Mouse (Mus musculus) splenic B cell, adult 2 months (primary cell): ENCODE results near the gene Nebl.

ENCODE experiments used
- DNase-seq: peaks from one replicate; pipeline ENCODE4 v3.0.0-alpha.2; 2011; ENCODE audit warnings: low read depth, low spot score
- H3K27me3 ChIP-seq: 2 replicates; pipeline ENCODE4 v1.6.1; 2012; ENCODE audit warnings: mild to moderate bottlenecking, low read length, moderate library complexity, mixed read lengths; ENCODE audit not compliant: control insufficient read depth, poor library complexity, insufficient read depth, severe bottlenecking
- H3K36me3 ChIP-seq: 2 replicates; pipeline ENCODE4 v1.6.1; 2012; ENCODE audit warnings: mild to moderate bottlenecking, low read length, moderate library complexity, mixed read lengths; ENCODE audit not compliant: control insufficient read depth, poor library complexity, insufficient read depth, severe bottlenecking

The Nebl gene

DNA sequence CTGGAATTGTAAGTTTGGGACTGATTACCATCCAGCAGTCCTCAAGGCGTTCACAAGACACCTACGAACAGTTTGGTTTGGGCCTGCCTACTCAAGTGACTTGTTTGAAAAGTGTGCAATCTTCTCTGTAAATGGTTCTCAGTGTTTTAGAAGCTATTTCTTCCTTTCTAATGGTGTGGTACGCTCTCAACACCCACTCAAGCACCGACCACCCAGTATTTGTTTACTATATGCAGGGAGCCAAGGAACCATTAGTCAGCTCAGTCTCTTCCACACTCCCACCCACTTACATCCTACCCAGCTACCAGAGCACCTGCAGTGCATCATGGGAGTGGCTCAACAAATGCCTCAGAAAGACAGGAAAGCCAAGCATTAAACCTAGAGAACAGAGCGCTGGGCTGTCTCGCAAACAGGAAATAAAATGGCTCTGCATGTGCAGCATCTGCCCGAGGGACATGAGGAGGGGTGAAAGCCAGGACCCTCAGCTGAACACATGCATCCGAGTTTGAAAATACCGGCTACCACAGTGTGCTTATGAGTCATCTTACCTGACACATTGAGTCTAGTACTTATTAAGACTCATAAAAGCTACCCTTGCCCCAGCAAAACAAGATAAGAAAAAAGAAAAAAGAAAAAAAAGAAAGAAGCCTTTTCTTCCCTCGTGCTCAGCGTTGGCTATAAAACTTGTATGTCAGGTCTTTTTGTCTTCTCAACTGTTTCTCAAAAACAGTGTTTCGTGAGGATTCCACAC is 199.7 kb downstream of the Nebl start:
- H3K27me3 ChIP-seq = no peaks in the 10 kb centered on the region
- DNase-seq = no peak

DNA sequence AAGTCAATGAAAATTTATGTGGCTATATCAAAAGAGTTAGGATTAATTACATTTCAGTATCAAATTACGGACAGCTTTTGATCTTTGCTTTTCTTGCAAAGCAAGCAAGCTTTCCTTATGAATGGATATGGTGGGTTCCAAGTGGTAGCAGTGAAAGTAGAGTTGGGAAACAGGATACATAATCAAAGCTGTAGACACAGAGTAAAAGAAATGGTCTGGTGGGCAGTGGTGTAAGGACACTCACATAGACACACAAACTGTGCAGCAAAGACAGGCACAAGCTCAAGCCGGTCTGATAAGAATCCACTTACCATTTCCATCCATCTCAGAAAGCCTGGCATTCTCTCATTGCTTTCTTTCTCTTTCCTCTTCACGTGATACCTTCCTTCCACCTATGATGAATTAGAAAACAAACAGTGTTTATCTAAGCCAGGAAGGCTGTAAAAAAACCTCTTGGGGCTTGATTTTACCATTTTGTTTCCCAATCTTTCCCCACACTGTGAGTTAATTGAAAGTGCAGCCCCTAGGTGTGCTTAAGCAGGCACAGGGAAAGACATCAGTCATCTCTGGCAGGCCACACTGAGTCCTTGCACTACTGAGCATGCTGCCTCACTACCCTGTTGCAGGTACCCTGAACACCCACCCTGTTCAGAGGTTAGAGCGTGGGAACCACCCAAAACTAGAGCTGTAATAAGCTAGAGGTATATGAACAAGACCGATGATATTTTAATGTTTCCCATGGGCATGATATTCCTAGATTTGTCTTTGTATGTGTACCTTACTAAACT is 205.3 kb downstream of the Nebl start:
- Histone ChIP-seq H3K27me3 (no peaks in the 10 kb centered on the region), H3K36me3 (no peaks in the 10 kb centered on the region)
- no peak for DNase-seq

More for the DNA sequence above, 199.7 kb downstream of the Nebl start:
- no peaks in the 10 kb centered on the region for H3K36me3 ChIP-seq

- H3K36me3 ChIP-seq = no peaks in the 10 kb centered on the region
- no peak for DNase-seq
- H3K27me3 ChIP-seq = no peaks in the 10 kb centered on the region
These were observed 206.1 kb downstream of the Nebl start for GRCm38 (mm10) chr2:17525211-17525610.

DNA sequence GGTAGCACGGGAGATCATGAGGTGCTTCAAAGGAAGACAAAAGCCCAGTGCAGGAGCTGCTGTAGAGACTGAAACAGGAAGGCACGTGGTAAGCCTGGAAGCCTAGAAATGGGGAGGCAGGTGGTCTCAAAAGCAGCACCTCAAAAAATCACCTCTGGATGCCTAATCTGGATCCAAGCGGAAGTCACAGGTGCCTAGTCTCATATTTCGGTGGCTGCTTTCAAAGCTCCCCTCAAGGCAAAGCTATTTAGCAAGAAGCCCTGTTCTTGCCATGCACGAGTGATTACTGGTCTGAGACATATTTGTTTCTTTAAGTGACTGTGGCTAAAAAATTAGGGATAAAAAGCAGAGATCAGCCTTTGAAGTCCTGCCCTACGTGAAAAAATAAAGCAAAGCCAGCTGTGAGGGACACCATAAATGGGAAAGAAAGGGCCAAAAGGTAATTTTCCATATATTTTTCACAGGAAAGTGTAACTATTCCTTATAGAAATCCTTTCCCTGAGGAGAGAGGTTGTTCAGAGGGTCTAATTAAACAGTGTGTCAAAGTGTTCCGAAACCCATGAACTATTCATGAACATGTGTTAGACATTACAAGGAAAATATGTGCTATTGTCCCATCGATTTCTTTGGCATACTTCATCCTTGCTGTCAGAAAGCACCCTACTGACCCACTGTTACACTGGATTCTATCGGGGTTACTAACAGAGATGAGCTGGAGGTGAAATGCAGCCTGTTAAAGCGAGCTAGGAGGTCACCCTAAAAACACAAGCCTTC is 206.9 kb downstream of the Nebl start:
- no peaks in the 10 kb centered on the region for H3K27me3 ChIP-seq
- no peak for DNase-seq
- no peaks in the 10 kb centered on the region for H3K36me3 ChIP-seq

- DNase-seq = no peak
- no peaks in the 10 kb centered on the region for H3K36me3 ChIP-seq
- H3K27me3 ChIP-seq = no peaks in the 10 kb centered on the region
These were observed 207.5 kb downstream of the Nebl start for GRCm38 (mm10) chr2:17523791-17524190.

- no peaks in the 10 kb centered on the region for H3K27me3 ChIP-seq
- H3K36me3 ChIP-seq = no peaks in the 10 kb centered on the region
- no peak for DNase-seq
These were observed 215.6 kb downstream of the Nebl start for GRCm38 (mm10) chr2:17515686-17516085.

DNA sequence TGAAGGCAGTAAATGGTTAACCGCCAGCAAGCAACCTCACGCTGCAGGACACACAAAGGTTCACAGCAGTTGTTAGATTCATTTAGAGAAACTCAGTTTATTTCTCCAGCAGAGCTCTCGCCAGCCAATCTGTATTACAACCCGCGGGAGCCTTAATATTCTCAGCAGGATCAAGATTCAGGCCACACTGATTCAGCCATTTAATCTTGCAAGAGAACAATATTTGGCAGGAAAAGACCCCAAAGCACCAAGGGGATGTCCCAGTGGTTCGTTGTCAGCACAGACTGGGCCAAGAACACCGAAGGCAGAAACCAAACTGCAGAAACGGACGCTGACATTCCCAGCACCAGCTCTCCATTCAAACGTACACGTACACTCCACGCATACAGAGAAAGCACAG is 216.5 kb downstream of the Nebl start:
- Histone ChIP-seq H3K27me3 (no peaks in the 10 kb centered on the region), H3K36me3 (no peaks in the 10 kb centered on the region)
- DNase-seq = no peak

DNA sequence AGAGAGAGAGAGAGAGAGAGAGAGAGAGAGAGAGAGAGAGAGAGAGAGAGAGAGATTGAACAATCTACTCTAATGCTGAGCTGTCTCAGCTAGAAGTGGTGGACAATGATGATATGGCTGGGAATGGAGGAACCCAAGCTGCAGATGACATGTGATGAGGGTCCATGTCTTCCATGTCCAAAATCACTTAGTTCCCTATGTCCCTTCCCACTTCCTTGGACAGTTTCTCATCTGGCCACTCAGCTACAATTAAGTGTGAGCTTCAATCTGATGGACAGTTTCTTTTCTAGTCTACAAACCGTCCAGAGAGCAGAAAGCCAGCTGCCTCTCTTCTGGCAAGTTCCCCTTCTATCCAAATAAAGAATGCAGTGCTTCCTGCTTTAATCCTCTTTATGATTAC is 221.3 kb downstream of the Nebl start:
- Histone ChIP-seq H3K36me3 (no peaks in the 10 kb centered on the region), H3K27me3 (no peaks in the 10 kb centered on the region)
- no peak for DNase-seq

- H3K36me3 ChIP-seq = no peaks in the 10 kb centered on the region
- no peak for DNase-seq
- no peaks in the 10 kb centered on the region for H3K27me3 ChIP-seq
These were observed 223.9 kb downstream of the Nebl start for GRCm38 (mm10) chr2:17507362-17507761.

- no peaks in the 10 kb centered on the region for H3K27me3 ChIP-seq
- H3K36me3 ChIP-seq = no peaks in the 10 kb centered on the region
- no peak for DNase-seq
These were observed 227.0 kb downstream of the Nebl start for GRCm38 (mm10) chr2:17504115-17504774.

GRCm38 (mm10) chr2:17501075-17501474 is 230.2 kb downstream of the Nebl start:
- Histone ChIP-seq H3K27me3 (no peaks in the 10 kb centered on the region), H3K36me3 (no peaks in the 10 kb centered on the region)
- no peak for DNase-seq

GRCm38 (mm10) chr2:17465517-17466174 is 265.6 kb downstream of the Nebl start:
- H3K36me3 ChIP-seq = no peaks in the 10 kb centered on the region
- DNase-seq = no peak
- no peaks in the 10 kb centered on the region for H3K27me3 ChIP-seq

DNA sequence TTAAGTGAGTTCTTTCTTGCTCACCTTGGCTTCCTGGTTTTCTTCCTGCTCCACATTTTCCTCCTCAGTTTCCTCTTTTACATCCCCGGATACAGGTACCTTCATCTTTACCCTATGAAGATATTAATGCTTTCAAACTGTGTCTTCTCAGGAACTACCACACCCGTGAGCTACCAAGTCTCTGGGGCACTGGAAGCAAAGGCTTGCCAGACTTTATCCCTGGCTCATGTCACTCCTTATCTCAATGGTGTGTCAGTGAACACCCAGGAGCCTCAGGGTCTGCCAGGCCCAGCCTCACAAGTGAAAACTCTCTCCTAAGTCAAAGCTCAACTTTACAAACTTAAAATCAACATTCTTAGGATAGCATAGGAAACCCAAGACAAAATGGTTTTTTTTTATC is 270.8 kb downstream of the Nebl start:
- Histone ChIP-seq H3K36me3 (no peaks in the 10 kb centered on the region), H3K27me3 (no peaks in the 10 kb centered on the region)
- DNase-seq = no peak

- H3K36me3 ChIP-seq = no peaks in the 10 kb centered on the region
- DNase-seq = no peak
- H3K27me3 ChIP-seq = no peaks in the 10 kb centered on the region
These were observed 277.6 kb downstream of the Nebl start for GRCm38 (mm10) chr2:17453676-17454075.
